Mouse (Mus musculus) CD8-positive naive resting alpha-beta T cell, adult 2 months (primary cell): ENCODE data around the gene Lrch4.

Experiments
- DNase-seq, 2 experiments: peaks; one replicate each; pipeline ENCODE4 v3.0.0; 2022; ENCODE audit warnings: low read depth in 2 of 2, low spot score in 2 of 2

Lrch4 gene

GRCm38 (mm10) chr5:137649669-137650571 is 21.0 kb downstream of the Lrch4 start:
- no peak for DNase-seq

- DNase-seq: no peak
These were observed 23.6 kb downstream of the Lrch4 start for GRCm38 (mm10) chr5:137652474-137652873.

- no peak for DNase-seq
These were observed 24.4 kb downstream of the Lrch4 start for GRCm38 (mm10) chr5:137653366-137653765.

- DNase-seq: peak in 1 of 2 experiments; percentile 24
These were observed 25.8 kb downstream of the Lrch4 start for GRCm38 (mm10) chr5:137654746-137655145.

GRCm38 (mm10) chr5:137656977-137657376 is 28.1 kb downstream of the Lrch4 start:
- DNase-seq: peak; percentile 30 to 43

- no peak for DNase-seq
These were observed 31.3 kb downstream of the Lrch4 start for GRCm38 (mm10) chr5:137660064-137660688.

GRCm38 (mm10) chr5:137663057-137663456 is 34.1 kb downstream of the Lrch4 start:
- no peak for DNase-seq

GRCm38 (mm10) chr5:137668971-137669370 is 40.0 kb downstream of the Lrch4 start:
- no peak for DNase-seq

GRCm38 (mm10) chr5:137670240-137670639 is 41.3 kb downstream of the Lrch4 start:
- DNase-seq: no peak

GRCm38 (mm10) chr5:137671443-137672240 is 42.7 kb downstream of the Lrch4 start:
- DNase-seq: no peak

- no peak for DNase-seq
These were observed 43.4 kb downstream of the Lrch4 start for GRCm38 (mm10) chr5:137672361-137672760.

GRCm38 (mm10) chr5:137673015-137673414 is 44.1 kb downstream of the Lrch4 start:
- no peak for DNase-seq

- no peak for DNase-seq
These were observed 45.9 kb downstream of the Lrch4 start for GRCm38 (mm10) chr5:137674786-137675185.

- DNase-seq: no peak
These were observed 48.9 kb downstream of the Lrch4 start for GRCm38 (mm10) chr5:137677859-137678258.

GRCm38 (mm10) chr5:137678736-137679135 is 49.8 kb downstream of the Lrch4 start:
- no peak for DNase-seq

GRCm38 (mm10) chr5:137679726-137680125 is 50.8 kb downstream of the Lrch4 start:
- no peak for DNase-seq

- no peak for DNase-seq
These were observed 53.6 kb downstream of the Lrch4 start for GRCm38 (mm10) chr5:137682526-137682925.

- no peak for DNase-seq
These were observed 54.7 kb downstream of the Lrch4 start for GRCm38 (mm10) chr5:137683388-137684293.

- DNase-seq: peak; percentile 96 to 97
These were observed 55.6 kb downstream of the Lrch4 start, which contains the start of gene Agfg2 for GRCm38 (mm10) chr5:137684294-137685123. Gene Agfg2 (minus strand): TSS chr5:137684726.
